Mouse (Mus musculus) lung, embryonic 15.5 days (tissue): ENCODE measurements around the gene Trabd2b. TPM values are rescaled to one million over a fixed set of nuclear protein-coding genes. Genes with fewer than 3 reads are reported as not detected.
A peak's percentile ranks its signal among the peaks of the same experiment; 100 is the strongest.

Experiments
- ATAC-seq: fragments of 200-750 bp; cut with Nextera tagmentation; 2 replicates; pipeline ENCODE4 v1.8.0; 2017; ENCODE audit warnings: moderate number of reproducible peaks, borderline replicate concordance; ENCODE audit not compliant: low FRiP score, low TSS enrichment; ENCODE audit errors: extremely low read depth
- H3K27ac ChIP-seq: fragments of 300-500 bp; sonication (generic); 2 replicates; pipeline ENCODE4 v1.5.1; 2015; ENCODE audit warnings: moderate library complexity, mild to moderate bottlenecking, inconsistent platforms
- H3K27me3 ChIP-seq: fragments of 300-500 bp; sonication (generic); 2 replicates; pipeline ENCODE4 v1.6.1; 2015; ENCODE audit warnings: inconsistent platforms
- H3K36me3 ChIP-seq: fragments of 300-500 bp; sonication (generic); 2 replicates; pipeline ENCODE4 v1.6.1; 2015; ENCODE audit warnings: inconsistent platforms
- H3K4me1 ChIP-seq: fragments of 300-500 bp; sonication (generic); 2 replicates; pipeline ENCODE4 v1.6.1; 2015; ENCODE audit warnings: inconsistent platforms
- H3K4me2 ChIP-seq: fragments of 300-500 bp; sonication (generic); 2 replicates; pipeline ENCODE4 v1.6.1; 2015; ENCODE audit warnings: inconsistent platforms, mild to moderate bottlenecking, moderate library complexity
- H3K4me3 ChIP-seq: fragments of 300-500 bp; sonication (generic); 2 replicates; pipeline ENCODE4 v1.5.1; 2015; ENCODE audit warnings: mild to moderate bottlenecking, inconsistent platforms
- H3K9ac ChIP-seq: fragments of 300-500 bp; sonication (generic); 2 replicates; pipeline ENCODE4 v1.6.1; 2015; ENCODE audit warnings: inconsistent platforms
- H3K9me3 ChIP-seq: fragments of 300-500 bp; sonication (generic); 2 replicates; pipeline ENCODE4 v1.6.1; 2016; ENCODE audit warnings: inconsistent platforms
- WGBS: fragments of 180-500 bp; shearing (Covaris S2); methylation state at CpG from one replicate; pipeline ENCODE4 v1.1.7; 2015; 5-methylcytosine and 5-hydroxymethylcytosine counted together
- polyA plus RNA-seq: library from polyadenylated mRNA; unstranded; fragments of >200 nt; fragmentation: Nextera tagmentation; extraction: Ambion mirVana; gene quantifications from 2 replicates; pipeline ENCODE4 v1.2.1, GENCODE M21; 2015

Trabd2b gene
- polyA plus RNA-seq, 1 experiment from 2014 or later: 5.1 TPM

- 0 out of 2 replicates have a peak, but pooled peaks cover 2% of the 10 kb centered on the region for H3K36me3 ChIP-seq
- ATAC-seq: no peak
- no peaks in the 10 kb centered on the region for H3K27me3 ChIP-seq
- H3K9ac ChIP-seq: no peak overlapping the region
- H3K9me3 ChIP-seq: no peaks in the 10 kb centered on the region
- 38% methylated on average over 1 of the region's 1 CpGs for WGBS
- peaks cover 10% of the 10 kb centered on the region for H3K4me1 ChIP-seq
- peak overlapping the region; percentile 46 for H3K27ac ChIP-seq
- H3K4me3 ChIP-seq: no peak overlapping the region
- H3K4me2 ChIP-seq: no peak overlapping the region
Observed at GRCm38 (mm10) chr4:114614086-114614485, 207.6 kb downstream of the Trabd2b start.

- H3K27ac ChIP-seq: no peak overlapping the region
- WGBS: 87% methylated on average over 4 of the region's 4 CpGs
- ATAC-seq: no peak
Observed at GRCm38 (mm10) chr4:114615765-114616164, 209.2 kb downstream of the Trabd2b start.

GRCm38 (mm10) chr4:114622929-114623328 lies 216.4 kb downstream of the Trabd2b start:
- Histone ChIP-seq H3K4me2 (no peak overlapping the region), H3K27me3 (no peaks in the 10 kb centered on the region), H3K9me3 (no peaks in the 10 kb centered on the region), H3K9ac (no peak overlapping the region), H3K4me3 (no peak overlapping the region), H3K36me3 (no peaks in the 10 kb centered on the region), H3K4me1 (peaks cover 47% of the 10 kb centered on the region), H3K27ac (no peak overlapping the region)
- 58% methylated on average over 5 of the region's 5 CpGs for WGBS
- ATAC-seq: no peak

More at GRCm38 (mm10) chr4:114615765-114616164, 209.2 kb downstream of the Trabd2b start:
- Histone ChIP-seq H3K4me2 (no peak overlapping the region), H3K4me1 (peaks cover 12% of the 10 kb centered on the region), H3K9ac (no peak overlapping the region), H3K4me3 (no peak overlapping the region), H3K9me3 (no peaks in the 10 kb centered on the region), H3K27me3 (no peaks in the 10 kb centered on the region), H3K36me3 (no peaks in the 10 kb centered on the region)

- H3K9ac ChIP-seq: no peak overlapping the region
- peak; percentile 43; the same call in 1 of the 2 replicates for ATAC-seq
- peaks cover 52% of the 10 kb centered on the region for H3K4me1 ChIP-seq
- H3K27ac ChIP-seq: peak overlapping the region; percentile 82
- WGBS: 28% methylated on average over 3 of the region's 3 CpGs
- no peaks in the 10 kb centered on the region for H3K9me3 ChIP-seq
- no peaks in the 10 kb centered on the region for H3K36me3 ChIP-seq
- H3K4me2 ChIP-seq: no peak overlapping the region
- no peak overlapping the region for H3K4me3 ChIP-seq
- H3K27me3 ChIP-seq: no peaks in the 10 kb centered on the region
Observed at GRCm38 (mm10) chr4:114624114-114624910, 217.8 kb downstream of the Trabd2b start.

DNA sequence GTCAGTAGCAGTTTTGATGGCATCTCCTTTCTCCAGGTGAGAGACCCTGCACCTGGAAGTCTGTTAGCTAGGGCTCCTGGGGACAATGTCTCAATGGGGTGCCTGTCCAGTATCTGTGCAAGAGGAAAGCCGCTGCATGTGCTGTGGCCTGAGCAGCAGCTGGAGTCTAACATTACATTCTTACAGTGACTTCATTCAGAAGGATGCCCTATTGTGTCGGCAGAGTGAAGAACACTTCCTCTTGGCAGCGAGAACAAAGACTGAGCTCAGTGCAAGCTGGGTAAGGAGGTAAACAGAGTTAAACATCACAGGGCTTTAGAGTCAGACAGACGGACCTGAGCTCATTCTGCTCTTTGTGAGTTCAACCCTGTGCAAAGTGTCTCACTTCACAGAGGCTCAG lies 218.8 kb downstream of the Trabd2b start:
- ATAC-seq: peak; percentile 28; the same call in 1 of the 2 replicates
- H3K27ac ChIP-seq: peak overlapping the region; percentile 82
- H3K9me3 ChIP-seq: no peaks in the 10 kb centered on the region
- H3K9ac ChIP-seq: no peak overlapping the region
- no peaks in the 10 kb centered on the region for H3K27me3 ChIP-seq
- no peak overlapping the region for H3K4me3 ChIP-seq
- 7% methylated on average over 4 of the region's 4 CpGs for WGBS
- H3K4me1 ChIP-seq: peaks cover 50% of the 10 kb centered on the region
- no peaks in the 10 kb centered on the region for H3K36me3 ChIP-seq
- H3K4me2 ChIP-seq: no peak overlapping the region

DNA sequence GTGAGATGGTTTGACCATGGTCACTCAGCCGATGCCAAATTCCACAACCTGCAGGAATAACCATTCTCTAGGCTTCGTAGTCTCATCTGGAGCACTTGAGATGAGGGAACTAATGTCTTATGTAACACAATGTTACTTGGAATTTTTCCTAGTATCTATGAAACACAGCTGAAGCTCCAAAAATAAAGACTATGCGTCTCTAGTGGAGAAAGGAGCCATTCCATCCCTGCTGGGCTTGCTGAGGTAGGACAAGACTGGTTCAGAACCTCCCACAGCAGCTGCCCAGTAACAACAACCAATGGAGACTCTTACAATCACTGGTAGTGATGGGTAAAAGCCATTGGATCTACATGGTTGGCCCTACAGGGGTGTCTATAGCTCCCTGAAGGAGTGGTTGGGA lies 219.4 kb downstream of the Trabd2b start:
- H3K27ac ChIP-seq: peak overlapping the region; percentile 82
- ATAC-seq: no peak

GRCm38 (mm10) chr4:114627674-114628293 lies 221.3 kb downstream of the Trabd2b start:
- Histone ChIP-seq H3K9me3 (no peaks in the 10 kb centered on the region), H3K4me2 (no peak overlapping the region; the same call in 1 of the 2 replicates), H3K4me3 (no peak overlapping the region), H3K9ac (no peak overlapping the region), H3K4me1 (peaks cover 50% of the 10 kb centered on the region), H3K36me3 (no peaks in the 10 kb centered on the region), H3K27me3 (no peaks in the 10 kb centered on the region), H3K27ac (peak overlapping the region; percentile 63)
- 36% methylated on average over 7 of the region's 7 CpGs for WGBS
- ATAC-seq: peak; percentile 80

More for the DNA sequence above, 219.4 kb downstream of the Trabd2b start:
- Histone ChIP-seq H3K4me2 (no peak overlapping the region), H3K9ac (no peak overlapping the region), H3K27me3 (no peaks in the 10 kb centered on the region), H3K4me1 (peaks cover 50% of the 10 kb centered on the region), H3K9me3 (no peaks in the 10 kb centered on the region), H3K36me3 (no peaks in the 10 kb centered on the region), H3K4me3 (no peak overlapping the region)
- WGBS: 65% methylated on average over 3 of the region's 3 CpGs

DNA sequence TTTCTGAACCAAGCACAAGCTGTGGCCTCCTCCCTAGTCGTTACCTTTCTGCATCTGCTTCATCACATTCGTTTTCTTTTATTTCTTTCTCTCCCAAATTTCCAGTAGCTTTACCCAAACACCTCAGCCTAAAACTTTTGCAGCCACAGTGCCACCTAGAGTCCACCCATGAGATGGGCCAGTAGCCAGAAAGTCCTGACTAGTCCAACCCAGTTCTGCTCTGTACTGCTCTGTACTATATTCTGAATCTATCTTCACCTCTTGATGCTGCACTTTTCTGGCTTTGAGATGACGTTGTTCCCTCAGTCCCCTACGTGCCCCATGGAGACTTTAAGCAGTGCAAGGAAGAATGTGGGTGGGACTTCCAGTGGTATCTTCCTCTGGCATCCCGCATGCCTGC lies 229.4 kb downstream of the Trabd2b start:
- 17% methylated on average over 5 of the region's 5 CpGs for WGBS
- no peak overlapping the region for H3K4me2 ChIP-seq
- no peaks in the 10 kb centered on the region; the same call in 1 of the 2 replicates for H3K4me1 ChIP-seq
- no peaks in the 10 kb centered on the region for H3K27me3 ChIP-seq
- ATAC-seq: peak; percentile 55; the same call in 1 of the 2 replicates
- H3K9me3 ChIP-seq: no peaks in the 10 kb centered on the region
- no peaks in the 10 kb centered on the region for H3K36me3 ChIP-seq
- no peak overlapping the region for H3K27ac ChIP-seq
- H3K9ac ChIP-seq: no peak overlapping the region
- H3K4me3 ChIP-seq: no peak overlapping the region

- ATAC-seq: no peak
- WGBS: 86% methylated on average over 1 of the region's 1 CpGs
- Histone ChIP-seq H3K4me2 (no peak overlapping the region), H3K4me1 (no peaks in the 10 kb centered on the region), H3K27me3 (no peaks in the 10 kb centered on the region), H3K36me3 (no peaks in the 10 kb centered on the region), H3K27ac (no peak overlapping the region), H3K9ac (no peak overlapping the region), H3K4me3 (no peak overlapping the region), H3K9me3 (no peaks in the 10 kb centered on the region)
Observed at GRCm38 (mm10) chr4:114636324-114636723, 229.8 kb downstream of the Trabd2b start.

DNA sequence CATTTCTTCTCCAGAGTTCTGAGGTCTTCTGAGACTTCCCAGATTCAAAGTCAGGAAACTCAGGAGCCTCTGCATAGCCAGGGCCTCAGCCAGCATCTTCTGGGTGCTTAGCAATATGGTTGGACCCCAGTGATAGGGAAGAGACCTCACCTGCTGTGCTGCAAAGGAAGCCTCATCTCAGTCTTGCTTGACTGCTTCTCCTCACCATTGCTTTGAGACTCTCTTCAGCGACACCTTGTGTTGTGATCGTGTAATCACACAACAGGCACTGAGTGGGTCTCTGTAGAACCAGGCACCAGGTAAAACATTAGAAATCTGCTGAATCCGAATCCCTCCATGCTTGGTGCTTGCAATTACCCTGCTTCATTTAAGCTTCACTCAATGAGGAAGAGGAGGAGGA lies 230.6 kb downstream of the Trabd2b start:
- 13% methylated on average over 3 of the region's 3 CpGs for WGBS

DNA sequence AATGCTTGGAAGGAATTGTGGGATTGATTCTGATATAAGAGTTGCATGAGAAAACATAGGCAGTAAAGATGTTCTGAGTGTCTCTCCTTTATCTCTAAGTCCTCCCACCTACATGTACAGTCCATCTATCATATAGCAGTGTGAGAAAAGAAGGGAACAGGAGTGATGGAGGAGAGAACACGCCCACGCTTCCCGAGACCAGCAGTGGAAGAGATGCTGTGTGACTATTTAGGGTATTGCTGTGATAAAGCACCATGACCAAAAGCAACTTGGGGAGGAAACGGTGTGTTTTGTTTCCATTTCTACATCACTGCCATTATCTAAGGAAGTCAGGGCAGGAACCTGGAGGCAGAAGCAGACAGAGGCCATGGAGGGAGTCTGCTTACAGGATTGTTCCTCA lies 235.9 kb downstream of the Trabd2b start:
- Histone ChIP-seq H3K4me3 (no peak overlapping the region), H3K36me3 (no peaks in the 10 kb centered on the region), H3K27ac (no peak overlapping the region), H3K9ac (no peak overlapping the region), H3K4me1 (peaks cover 17% of the 10 kb centered on the region), H3K9me3 (no peaks in the 10 kb centered on the region), H3K4me2 (no peak overlapping the region), H3K27me3 (peaks cover 11% of the 10 kb centered on the region; the same call in 1 of the 2 replicates)
- ATAC-seq: no peak
- 60% methylated on average over 4 of the region's 4 CpGs for WGBS

More for the DNA sequence above, 230.6 kb downstream of the Trabd2b start:
- Histone ChIP-seq H3K27me3 (no peaks in the 10 kb centered on the region; the same call in 1 of the 2 replicates), H3K9me3 (no peaks in the 10 kb centered on the region), H3K9ac (no peak overlapping the region), H3K4me1 (no peaks in the 10 kb centered on the region), H3K4me3 (no peak overlapping the region), H3K27ac (no peak overlapping the region), H3K36me3 (no peaks in the 10 kb centered on the region), H3K4me2 (no peak overlapping the region)
- ATAC-seq: no peak

DNA sequence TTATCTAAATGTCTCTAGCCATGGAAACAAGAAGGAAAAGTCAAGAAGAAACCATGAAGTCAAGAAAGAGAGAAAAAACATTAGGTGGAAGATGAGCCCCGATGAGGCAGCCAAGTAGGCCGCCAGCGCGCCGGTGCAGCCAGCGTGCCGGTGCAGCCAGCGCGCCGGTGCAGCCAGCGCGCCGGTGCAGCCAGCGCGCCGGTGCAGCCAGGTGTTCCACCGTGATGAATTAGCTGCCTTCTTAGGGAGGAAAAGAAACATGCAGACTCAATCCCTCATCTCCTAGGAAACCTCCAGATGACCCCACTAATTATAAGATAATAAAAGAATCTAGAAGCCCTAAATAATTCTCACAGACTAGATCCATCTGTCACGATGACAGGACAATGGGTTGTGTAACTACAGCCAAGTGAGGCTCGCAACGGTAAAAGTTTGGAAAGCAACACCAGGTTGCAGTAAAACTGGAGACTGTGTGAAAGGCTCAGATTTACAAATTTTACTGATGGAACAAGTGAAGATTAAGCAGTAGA lies 237.2 kb downstream of the Trabd2b start:
- Histone ChIP-seq H3K27me3 (peaks cover 19% of the 10 kb centered on the region; the same call in 1 of the 2 replicates), H3K36me3 (no peaks in the 10 kb centered on the region), H3K27ac (no peak overlapping the region), H3K9me3 (no peaks in the 10 kb centered on the region), H3K4me2 (peak overlapping the region; percentile 27; the same call in 1 of the 2 replicates), H3K9ac (no peak overlapping the region), H3K4me1 (peaks cover 21% of the 10 kb centered on the region), H3K4me3 (no peak overlapping the region)
- WGBS: 22% methylated on average over 20 of the region's 20 CpGs
- ATAC-seq: no peak
